9 mouse cellular contexts compared by ENCODE assay signal in the genomic region with DNA sequence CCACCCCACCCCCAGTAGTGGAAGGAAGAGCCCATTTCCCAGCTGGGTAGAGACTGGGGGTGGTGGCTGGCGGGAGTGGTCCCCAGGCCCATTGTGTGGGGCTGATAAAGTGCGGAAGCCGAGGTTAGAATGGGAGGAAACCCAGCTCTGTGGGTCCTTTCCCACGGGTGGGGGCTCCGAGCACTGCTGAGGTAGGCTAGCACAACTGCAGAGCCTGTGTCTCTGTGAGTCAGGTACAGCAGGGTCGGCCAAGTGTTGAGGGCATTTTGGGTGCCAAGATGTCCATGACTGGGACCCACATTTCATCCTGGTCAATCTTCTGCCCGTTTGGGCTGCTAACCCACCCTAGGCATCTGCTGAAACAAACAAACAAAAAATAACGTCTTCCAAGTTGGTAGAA.
DNase-seq lines count a peak whose midpoint lies in the region; ATAC-seq and TF ChIP-seq lines count a peak whose summit lies in the region.
"Had no signal": no experiment of that assay in that cellular context is flagged by ENCODE, and none has a peak within 500 bp of the region (broad histone marks: within the 10 kb centered on the region; RNA-seq: fewer than 3 reads in every experiment).

No protein-coding gene starts in this region.

- no peaks in the 10 kb centered on the region for H3K9me3 ChIP-seq in embryonic facial prominence, embryonic 10.5 days
- no peaks in the 10 kb centered on the region for H3K9me3 ChIP-seq in heart, embryonic 15.5 days (replicated peaks)
- no peaks in the 10 kb centered on the region for H3K9me3 ChIP-seq in lung, embryonic 15.5 days

- 63% methylated on average over 8 of the region's 8 CpGs for WGBS in kidney, adult 2 months
- WGBS in embryonic facial prominence, embryonic 10.5 days = 73% methylated on average over 8 of the region's 8 CpGs
- WGBS in heart, embryonic 15.5 days = 58% methylated on average over 8 of the region's 8 CpGs
- WGBS in lung, embryonic 15.5 days = 55% methylated on average over 8 of the region's 8 CpGs

- no peak overlapping the region for H3K9ac ChIP-seq in heart, embryonic 15.5 days
- no peak overlapping the region for H3K9ac ChIP-seq in lung, embryonic 15.5 days

- peaks cover 11% of the 10 kb centered on the region for H3K4me1 ChIP-seq in kidney, adult 2 months (ENCODE audit: control insufficient read depth, insufficient read depth, low read length)
- H3K4me1 ChIP-seq in embryonic facial prominence, embryonic 10.5 days = peaks cover 57% of the 10 kb centered on the region
- H3K4me1 ChIP-seq in heart, embryonic 15.5 days (replicated peaks) = peaks cover 74% of the 10 kb centered on the region
- peaks cover 80% of the 10 kb centered on the region for H3K4me1 ChIP-seq in lung, embryonic 15.5 days

- no peak overlapping the region for H3K4me3 ChIP-seq in kidney, adult 2 months (ENCODE audit: insufficient read depth, low read depth, low read length)
- H3K4me3 ChIP-seq in embryonic facial prominence, embryonic 10.5 days = no peak overlapping the region
- no peak overlapping the region for H3K4me3 ChIP-seq in heart, embryonic 15.5 days
- H3K4me3 ChIP-seq in lung, embryonic 15.5 days = no peak overlapping the region

- H3K27me3 ChIP-seq in kidney, adult 2 months (replicated peaks; ENCODE audit: control insufficient read depth, insufficient read depth, low read length) = no peaks in the 10 kb centered on the region
- no peaks in the 10 kb centered on the region for H3K27me3 ChIP-seq in embryonic facial prominence, embryonic 10.5 days (replicated peaks; ENCODE audit: low read depth, poor library complexity, severe bottlenecking)
- peaks cover 19% of the 10 kb centered on the region for H3K27me3 ChIP-seq in heart, embryonic 15.5 days
- H3K27me3 ChIP-seq in lung, embryonic 15.5 days = no peaks in the 10 kb centered on the region
- H3K27me3 ChIP-seq: Patski had no signal

- no peaks in the 10 kb centered on the region for H3K36me3 ChIP-seq in kidney, adult 2 months (ENCODE audit: control insufficient read depth, insufficient read depth, low read length)
- peaks cover 74% of the 10 kb centered on the region for H3K36me3 ChIP-seq in embryonic facial prominence, embryonic 10.5 days (replicated peaks)
- peaks cover 3% of the 10 kb centered on the region; the same call in 1 of the 2 replicates for H3K36me3 ChIP-seq in heart, embryonic 15.5 days
- H3K36me3 ChIP-seq in lung, embryonic 15.5 days = peaks cover 9% of the 10 kb centered on the region

- DNase-seq in kidney, adult 2 months = peak; percentile 70
- DNase-seq in kidney, adult 8-10 months = no peak
- DNase-seq in embryonic facial prominence, embryonic 10.5 days (ENCODE audit: low spot score) = no peak
- DNase-seq in testis, postnatal 14 days (ENCODE audit: low spot score) = no peak
- DNase-seq in layer of hippocampus, adult 9-11 months = no peak
- no peak for DNase-seq in right cerebral cortex, postnatal 4 days

- no peak overlapping the region for H3K4me2 ChIP-seq in heart, embryonic 15.5 days
- H3K4me2 ChIP-seq in lung, embryonic 15.5 days = no peak overlapping the region

- TF ChIP-seq POLR2A in kidney, adult 2 months (IDR thresholded peaks at IDR 0.05; ENCODE audit: low read depth, low read length) = no peak

- ATAC-seq in heart, embryonic 15.5 days (replicated peaks; ENCODE audit: insufficient number of reproducible peaks, insufficient read depth, low FRiP score, low read depth) = no peak; the same call in 1 of the 2 replicates
- ATAC-seq in lung, embryonic 15.5 days (ENCODE audit: borderline replicate concordance, extremely low read depth, low FRiP score, low TSS enrichment) = no peak
- ATAC-seq: Patski had no signal

- no peak for TF ChIP-seq CTCF in kidney, adult 2 months (conservative IDR thresholded peaks at IDR 0.05; ENCODE audit: insufficient read depth, insufficient read length, low read depth, low read length)

- H3K27ac ChIP-seq in kidney, adult 2 months (ENCODE audit: insufficient read depth, low read depth, low read length) = peak overlapping the region; percentile 55; the same call in 1 of the 2 replicates
- H3K27ac ChIP-seq in embryonic facial prominence, embryonic 10.5 days (replicated peaks) = 0 out of 2 replicates have a peak overlapping the region, but pooled peaks have one; percentile 36
- H3K27ac ChIP-seq in heart, embryonic 15.5 days = peak overlapping the region; percentile 19
- H3K27ac ChIP-seq in lung, embryonic 15.5 days = peak overlapping the region; percentile 48; the same call in 1 of the 2 replicates
